Mouse (Mus musculus): Measurements from ENCODE around the gene Cdt1.

Cdt1 gene

DNA sequence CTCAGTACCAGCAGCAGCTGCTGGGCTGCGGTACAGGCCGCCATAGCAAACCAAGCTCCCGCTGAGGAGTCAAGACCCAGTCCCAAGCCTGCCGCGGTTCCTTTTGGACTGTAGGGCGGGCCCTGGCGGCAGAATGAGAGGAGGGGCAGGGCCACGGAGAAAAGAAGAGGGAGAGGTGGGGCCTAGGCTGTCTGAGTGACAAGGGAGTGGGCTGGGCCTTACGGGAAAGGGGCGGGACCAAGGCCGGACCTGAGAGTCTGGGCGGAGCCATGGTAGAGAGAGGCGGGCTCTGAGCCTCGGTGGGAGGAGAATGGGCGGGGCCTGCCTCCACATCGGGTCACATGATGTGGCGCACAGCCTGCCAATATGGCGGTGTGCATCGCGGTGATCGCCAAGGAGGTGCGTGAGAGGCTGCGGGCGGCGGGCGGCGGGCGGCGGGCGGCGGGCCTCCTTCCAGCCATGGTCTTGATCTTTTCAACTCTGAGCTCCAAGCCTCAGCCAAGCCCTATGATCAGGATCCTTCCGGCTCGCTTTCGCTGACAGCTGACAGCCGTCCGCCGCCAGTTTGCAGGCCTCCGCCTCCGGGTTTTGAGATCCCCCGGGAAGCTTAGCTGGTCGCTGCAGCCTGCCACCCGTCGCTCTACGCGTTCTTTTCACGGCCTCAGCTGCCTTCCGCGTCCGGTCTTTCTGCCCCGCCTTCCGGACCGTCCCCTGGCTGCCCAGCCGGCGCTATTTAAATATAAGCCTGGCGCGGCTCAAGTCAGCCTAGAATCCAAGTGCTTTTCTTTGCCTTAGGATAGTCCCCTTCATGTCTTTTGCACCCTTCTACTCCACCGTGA lies 43.7 kb downstream of the Cdt1 start, which contains the start of the genes Galns and Trappc2l:
Gene Galns (minus strand): TSS at position 169 of the 839 bp plus-strand sequence.
Gene Trappc2l (plus strand): TSS at position 346 of the 839 bp plus-strand sequence.
- DNase-seq (ENCODE audit: low read depth, low spot score) = peak; percentile 98

DNA sequence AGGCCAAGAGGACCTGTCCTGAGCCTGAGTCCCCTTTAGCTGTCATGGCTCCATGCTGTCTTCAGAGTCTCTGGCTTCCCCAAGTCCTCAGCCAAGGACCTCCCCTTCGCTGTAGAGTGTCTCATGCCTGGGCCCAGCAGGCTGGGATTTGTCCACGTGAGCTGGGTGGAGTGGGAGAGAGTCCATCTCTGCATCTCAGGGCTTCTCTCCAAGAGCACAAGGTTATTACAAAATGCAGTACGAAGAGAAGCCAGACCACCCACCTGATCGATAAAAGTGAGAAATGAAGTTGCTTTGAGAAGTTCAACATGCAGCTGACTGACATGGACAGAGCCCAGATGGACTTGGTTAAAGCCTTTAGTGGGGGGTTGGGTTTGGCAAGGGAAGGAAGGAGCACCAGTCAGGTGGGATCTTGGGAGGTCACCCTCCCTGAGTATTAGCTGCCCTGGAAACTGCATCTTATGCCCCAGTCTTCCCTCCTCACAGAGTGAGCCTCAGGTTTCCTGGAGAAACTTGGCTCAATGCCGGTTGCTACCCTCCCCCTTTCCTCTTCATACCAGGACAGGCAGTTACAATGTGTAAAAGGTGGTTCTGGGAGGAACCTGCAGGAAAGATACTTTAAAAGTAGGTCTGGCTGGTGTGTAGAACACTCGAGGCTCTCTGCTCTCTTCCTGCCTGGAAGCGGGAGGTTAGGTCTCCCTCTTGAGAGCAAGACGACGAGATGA lies 48.5 kb downstream of the Cdt1 start:
- no peak for DNase-seq (ENCODE audit: low read depth, low spot score)

DNA sequence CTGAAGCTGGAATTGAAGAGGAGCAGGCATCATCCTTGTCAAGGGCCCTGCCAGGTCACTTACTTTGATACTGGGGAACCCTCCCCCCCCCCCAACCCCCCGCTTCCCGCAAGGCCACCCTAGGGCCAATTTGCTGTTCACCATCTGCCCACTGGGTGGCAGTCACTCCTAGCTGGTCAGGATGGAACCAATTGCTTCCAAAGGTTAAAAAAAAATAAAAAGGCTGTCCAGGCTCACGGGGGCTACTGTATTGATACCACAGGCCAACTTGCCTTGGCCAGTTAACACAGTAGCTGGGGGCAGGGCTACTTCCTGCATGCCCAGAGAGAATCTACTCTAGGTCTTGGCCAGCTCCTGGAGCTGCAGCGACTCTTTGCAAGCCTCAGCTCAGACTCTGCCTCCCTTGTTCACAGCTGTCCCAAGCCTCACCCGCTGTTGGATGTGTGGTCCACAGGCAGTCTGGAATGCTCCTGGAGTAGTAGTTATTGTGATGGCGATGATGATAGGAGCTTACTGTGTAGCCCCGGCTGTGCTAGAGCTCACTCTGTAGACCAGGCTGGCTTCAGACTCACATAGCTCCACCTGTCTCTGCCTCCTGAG lies 50.2 kb downstream of the Cdt1 start:
- DNase-seq (ENCODE audit: low read depth, low spot score) = peak; percentile 58

DNA sequence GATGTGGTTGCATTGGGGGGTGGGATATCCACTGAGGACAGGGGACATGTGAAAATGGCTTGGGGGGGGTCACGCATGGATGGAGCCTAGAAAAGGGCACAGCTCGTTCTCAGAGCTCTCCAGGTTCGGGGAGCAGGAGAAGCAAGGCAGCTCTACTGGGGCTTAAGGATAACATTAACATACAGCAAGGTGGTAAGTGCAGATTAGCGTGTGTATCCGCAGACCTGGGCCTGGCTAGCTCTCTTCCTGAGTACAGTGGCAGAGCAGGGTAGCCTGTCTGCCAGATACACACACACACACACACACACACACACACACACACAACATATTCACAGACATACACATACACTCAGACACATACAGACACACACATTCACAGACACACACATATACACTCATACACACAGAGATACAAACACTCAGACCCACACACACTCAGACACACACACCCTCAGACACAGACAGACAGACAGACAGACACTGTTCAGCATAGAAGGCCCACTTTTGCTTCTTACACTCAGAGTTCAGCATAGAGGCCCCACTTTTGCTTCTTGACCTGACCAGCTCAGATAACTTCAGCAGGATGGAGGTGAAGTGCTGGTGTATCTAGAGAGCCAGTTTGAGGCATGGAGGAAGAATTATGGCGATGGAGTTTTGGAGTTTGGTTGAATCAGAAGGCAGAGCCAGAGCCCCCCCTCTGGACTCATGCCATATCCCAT lies 51.0 kb downstream of the Cdt1 start:
- no peak for DNase-seq (ENCODE audit: low read depth, low spot score)

DNA sequence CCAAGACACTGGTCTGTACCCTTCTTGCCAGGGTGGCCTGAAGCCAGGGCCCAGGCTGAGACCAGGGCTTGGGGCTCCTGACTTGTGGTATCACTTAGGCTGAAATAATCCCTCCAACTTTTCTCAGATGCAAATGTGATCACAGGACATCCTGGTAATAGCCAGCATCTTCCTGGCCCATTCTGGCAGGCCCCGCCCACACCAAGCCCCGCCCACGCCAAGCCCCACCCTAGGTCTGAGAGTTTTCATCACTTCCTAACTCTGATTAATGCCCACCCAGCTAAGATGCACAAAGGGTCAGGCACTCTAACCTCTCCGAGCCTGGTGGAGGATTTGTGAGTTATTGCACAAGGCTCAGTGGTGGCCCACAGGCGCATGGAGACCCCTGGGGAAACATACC lies 52.6 kb downstream of the Cdt1 start:
- no peak for DNase-seq (ENCODE audit: low read depth, low spot score)

DNA sequence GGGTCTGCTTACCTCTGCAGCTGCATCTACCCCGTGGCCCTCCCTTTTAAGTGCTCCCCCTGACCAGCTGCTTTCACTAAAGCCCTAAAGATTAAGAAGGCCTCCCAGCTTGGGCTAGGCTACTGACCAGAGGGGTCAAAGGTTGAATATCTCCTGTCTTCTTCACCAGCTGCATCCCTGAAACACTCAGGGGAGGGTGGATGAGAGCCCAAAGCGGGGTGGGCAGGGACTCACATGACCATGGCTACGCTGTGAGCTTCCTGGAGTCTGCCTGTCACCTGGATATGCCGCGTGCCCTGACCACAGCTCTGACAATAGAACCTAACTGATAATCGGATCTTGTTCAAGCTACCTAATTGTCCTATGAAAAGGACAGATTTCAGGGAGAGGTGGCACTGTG lies 54.9 kb downstream of the Cdt1 start, which contains the start of gene Pabpn1l:
Gene Pabpn1l (minus strand): TSS at position 13 of the 400 bp plus-strand sequence.
- no peak for DNase-seq (ENCODE audit: low read depth, low spot score)
